Mouse (Mus musculus) lung, adult 18-20 months (tissue): ENCODE measurements around the gene Mef2d.

Experiments
- DNase-seq, 2 experiments: peaks; one replicate each; pipeline ENCODE4 v3.0.0; 2022; ENCODE audit warnings: mixed read lengths in 2 of 2

Mef2d gene

DNA sequence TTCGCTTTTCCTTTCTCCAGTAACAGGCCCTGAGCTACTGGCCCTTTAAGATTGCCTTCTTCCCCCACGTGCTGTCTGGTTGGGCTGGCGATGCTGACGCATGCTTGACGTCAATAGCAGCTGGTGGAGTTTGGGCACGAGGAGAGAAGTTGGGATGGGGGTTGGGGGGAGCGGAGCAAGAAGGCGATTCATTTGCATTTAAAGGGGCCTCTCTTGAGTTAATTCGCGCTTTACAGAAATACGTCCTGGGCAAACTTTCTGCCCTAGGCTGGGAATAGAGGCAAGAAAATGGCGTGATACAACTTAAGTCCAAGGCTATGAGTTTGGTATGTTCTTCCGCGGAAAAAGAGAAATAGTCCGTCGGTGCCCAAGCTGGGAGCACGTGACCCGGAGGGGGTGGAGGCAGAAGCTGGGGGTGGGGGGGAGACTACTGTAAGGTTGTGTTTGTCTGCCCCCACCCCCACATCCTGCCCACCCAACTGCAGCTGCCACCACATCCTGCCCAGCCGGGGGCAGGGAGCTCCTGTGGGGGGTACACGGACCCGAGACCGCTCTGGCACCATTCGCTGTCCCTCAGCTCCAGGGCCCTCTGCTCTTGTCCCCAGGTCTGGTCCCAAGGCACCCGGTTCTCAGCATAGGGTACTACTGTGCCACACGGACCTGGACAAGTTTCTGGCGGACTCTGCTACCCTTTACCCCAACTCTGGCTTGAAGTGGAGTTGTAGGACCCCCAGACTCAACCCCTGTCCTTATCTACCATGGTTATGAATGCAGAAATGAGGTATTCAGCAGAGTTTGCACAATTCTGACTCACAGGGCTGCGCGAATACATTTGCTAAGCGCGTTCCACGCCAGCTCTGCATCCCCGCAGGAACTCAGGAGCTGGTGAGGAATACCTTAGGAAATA lies 3.6 kb upstream of the Mef2d start:
- DNase-seq = peak; percentile 97 to 98

DNA sequence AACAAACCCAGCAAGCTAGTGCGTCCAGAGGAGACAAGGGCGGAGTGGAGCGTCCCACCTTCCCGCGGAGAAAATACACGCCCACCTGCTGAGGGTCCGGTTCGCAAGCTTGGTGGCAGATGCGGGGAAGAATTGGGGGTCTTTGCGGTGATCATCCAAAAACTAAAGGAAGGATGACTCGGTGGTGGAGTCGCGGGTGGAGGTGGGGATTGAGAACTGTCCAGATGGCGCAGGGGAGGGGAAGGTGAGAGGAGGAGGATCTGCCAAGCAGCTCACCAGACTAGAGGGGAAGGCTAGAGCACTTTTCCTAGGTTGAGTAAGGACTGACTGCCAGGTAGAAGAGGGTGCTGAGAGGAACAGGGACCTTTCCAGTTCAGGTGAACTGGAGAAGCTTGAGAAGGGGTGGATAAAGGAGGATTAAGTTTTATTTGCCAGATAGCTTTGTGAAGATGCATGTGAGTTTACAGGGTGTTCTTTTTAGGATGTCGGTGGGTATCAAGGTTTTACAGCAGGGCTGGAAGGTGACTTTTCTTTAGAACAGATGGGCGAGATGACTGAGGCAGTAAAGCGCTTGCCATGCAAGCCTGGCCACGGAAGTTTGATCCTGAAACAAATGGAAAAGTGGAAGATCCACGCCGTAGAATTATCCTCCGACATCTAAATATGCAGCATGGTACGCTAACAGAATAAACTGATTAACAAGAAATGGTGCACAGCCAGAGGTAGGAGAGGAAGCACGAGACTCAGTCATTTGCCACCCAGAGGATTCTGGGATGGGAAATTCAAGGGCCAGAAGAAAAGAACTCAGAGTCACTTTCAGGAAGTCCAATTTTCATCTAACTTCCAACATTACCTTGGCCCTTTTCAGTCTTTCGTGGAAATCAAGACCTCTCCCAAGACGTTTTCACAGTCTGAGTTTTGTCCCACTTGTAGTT lies 2.7 kb upstream of the Mef2d start:
- no peak for DNase-seq

DNA sequence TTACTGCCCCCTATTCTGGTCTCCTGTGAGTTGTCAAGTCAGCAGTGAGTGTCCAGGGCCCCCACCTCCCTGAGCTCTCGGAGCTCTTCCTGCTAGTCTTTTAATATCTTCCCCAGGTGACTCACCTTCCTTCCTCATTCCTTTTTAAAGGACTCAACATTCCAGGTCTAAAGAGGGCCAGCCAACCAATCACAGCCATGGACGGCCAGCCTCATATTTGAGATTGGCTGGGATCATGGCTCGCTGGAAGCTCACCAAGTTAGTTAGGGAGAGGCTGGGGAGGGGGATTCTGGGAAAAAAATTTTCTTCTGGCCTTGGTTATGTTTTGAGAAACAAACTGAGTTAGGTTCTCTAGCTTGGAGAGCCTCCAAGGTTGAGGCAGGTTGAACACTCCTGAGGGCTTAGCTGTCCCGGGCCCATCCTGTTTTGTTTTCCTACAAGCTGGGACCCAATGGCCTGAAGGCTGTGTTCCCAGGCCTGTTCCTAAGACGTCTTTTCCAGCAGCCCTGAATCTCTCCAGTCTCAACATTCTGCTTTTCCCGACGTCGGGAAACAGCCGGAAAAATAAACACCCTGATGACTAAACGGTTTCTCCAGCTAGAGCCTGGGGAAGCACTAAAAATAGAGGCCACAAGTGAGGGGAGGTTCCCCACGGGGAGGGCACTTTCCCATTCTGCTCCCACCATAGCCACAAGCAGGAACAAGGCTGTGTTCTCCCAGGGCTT lies 1.8 kb upstream of the Mef2d start:
- peak; percentile 85 to 90 for DNase-seq

DNA sequence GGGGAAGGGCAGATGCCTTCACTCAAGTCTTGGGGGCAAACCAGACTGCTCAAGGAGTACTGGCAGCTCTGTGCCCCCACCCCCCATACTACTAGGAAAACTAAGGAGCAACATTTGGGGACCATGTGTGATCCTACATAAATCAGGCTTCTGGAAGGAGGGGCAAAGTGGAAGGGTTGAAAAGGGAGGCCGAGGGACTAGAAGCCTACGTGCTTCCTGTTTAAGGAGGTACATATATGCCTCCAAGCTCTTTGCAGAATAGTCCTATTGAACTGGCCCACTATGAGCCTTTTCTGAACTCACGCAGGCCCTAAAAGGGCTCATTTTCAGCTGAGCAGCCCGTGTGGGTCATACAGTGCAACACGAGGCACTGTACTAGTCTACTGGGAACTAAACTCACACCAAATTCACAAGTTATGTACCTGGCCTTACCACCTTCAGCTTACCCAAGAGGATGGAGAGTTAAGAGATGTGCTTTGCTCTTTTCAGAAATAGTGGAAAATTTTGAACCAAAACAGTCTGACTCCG lies 1.2 kb upstream of the Mef2d start:
- no peak for DNase-seq

DNA sequence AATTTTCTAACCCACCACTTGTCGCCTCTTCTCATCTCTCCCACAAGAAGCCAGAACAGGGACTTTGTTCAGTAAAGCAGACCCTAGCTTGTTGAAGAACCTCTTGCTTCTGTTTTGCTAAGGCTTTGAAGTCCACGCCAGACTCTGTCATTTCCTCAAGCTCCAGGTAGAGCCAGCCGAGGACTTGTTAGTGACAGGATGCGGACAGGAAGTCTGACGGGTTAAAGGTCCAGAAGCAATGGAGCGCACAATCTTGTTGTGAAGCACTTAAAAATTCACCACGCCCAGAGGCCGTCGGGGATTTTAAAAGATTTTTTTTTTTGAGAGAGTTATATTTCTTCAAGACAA lies 759 bp upstream of the Mef2d start:
- peak in 1 of 2 experiments; percentile 65 for DNase-seq

DNA sequence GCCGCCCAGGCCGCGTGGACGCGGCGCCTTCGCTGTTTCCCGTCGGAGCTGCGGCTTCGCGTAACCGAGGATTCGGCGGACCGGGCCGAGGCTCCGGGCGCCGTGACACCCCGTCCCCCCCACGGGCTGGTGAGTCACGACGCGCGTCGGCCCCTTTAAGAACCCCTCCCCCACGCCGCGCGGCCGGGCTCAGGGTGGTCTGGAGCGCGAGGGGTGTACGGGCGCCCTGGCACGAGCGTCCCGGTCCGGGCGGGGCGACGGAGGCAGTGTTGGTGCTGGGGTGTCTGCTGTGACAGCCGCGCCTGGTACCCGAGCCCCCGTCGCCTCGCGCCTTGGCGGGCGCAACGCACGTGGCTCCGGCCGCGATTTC lies 359 bp downstream of the Mef2d start:
- DNase-seq = no peak

DNA sequence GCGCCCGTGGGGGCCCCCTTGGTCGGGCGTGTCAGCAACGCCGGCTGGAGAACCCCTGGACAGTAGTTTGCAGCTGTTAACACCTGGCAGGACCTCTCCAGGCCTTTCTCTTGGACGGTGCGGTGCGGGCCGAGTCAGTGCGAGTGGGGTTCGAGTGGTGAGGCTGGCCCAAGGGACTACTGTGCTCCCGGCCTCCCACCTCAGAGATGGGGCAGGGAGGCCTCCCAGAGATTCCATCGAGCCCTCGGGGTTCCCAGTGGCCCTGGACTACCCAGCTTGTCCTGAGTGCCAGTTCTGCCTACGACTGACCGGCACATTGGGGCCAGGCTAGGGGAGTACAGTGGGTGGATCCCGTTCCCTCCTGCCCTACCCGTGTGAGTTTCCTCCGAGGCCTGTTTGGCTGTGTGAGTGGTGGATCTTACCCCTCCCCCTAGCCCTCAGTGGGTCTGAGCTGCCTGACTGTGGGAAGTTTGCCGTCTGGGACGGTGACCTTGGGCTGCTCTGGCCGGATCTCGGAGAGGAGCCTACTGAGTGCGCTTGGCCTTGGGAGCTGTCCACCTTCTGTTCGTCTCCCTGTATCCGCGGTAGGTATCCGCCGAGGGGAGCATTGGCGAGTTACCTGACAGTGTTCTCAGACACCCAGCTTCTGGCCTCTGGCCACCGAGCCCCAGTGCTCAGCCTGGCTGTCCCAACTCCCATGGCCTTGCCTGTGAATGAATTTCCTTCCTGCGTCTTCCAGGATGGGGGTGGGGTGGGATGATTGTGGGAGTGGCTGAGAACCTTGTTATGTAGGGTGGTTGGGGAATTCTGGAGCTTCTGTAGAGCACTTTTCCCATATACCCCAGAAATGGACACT lies 972 bp downstream of the Mef2d start:
- DNase-seq = peak; percentile 84 to 87

DNA sequence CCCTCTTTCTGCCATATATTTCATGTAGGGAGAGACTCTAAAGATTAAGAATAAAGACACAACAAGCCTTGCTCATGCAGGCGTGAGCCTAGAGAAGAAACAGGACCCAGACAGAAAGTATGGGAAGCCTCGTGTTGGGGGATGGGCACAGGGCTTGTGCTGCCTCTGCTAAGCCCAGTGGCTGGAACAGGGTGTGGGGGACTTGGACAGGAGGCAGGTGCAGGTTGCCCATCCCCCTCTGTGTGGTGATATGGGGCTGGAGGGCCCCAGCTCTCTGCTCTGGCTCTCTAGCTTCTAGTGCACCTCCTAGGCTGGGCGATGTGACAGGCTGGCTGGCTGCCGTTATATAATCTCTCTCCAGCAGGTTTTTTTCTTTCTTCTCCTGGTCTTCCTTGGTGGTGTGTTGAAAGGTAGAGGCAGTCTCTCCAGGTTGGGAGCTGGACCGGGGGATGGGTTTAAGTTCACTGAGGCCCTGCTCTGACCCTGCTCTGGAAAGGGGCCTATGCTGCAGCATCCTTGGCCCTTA lies 1.9 kb downstream of the Mef2d start:
- no peak for DNase-seq

DNA sequence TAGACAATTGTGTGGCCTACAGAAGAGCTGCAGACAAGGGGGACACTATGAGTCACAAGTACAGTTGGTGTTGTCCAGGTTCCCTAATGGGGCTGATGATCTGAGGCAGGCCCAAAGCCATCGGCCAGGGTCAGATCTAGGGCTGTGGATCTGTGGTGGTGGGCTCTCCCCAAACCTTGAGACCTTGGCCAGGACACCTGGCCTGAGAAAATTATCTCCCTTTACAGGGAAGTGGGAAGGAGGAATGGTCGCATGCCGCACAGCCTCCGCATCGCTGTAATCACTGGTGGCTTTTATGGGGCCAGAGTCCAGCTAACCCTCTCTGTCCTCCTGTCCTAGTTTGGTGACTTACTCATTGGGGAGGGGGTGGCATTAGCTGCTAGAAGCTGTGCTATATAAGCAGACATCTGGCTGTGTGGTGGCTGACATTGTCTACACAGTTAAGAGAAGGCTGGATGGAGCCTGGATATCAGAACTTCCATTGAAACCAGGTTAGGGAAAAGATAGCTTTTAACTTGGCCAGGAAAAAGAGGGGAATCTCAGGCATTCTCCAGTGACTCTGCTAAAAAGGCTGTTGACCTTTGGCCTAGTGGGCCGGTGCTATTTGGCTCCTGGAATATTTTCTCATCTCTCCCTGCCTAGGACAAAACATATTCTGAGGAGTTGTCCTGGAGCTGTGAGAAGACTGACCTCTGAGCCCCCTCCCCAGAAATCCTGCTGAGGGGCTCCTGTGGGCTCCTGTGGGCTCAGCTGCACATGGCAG lies 2.7 kb downstream of the Mef2d start:
- DNase-seq = no peak

DNA sequence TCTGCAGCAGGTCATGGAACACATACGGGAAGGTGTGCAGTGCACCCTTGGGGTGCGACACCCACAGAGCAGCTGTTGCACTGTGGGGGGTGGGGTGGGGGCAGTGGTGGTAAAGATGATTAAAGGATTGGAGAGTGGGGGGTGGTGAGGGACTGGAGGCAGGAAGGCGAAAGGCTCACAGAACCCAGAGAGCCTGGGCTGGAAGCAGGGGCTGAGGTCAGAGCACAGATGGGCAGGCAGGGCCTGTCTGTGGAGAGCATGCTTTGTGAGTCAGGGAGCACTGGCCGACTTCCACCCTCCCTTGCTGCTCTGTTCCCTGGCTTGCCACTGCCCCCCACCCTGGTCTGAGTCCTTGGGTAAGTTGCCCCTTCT lies 3.2 kb downstream of the Mef2d start:
- no peak for DNase-seq

DNA sequence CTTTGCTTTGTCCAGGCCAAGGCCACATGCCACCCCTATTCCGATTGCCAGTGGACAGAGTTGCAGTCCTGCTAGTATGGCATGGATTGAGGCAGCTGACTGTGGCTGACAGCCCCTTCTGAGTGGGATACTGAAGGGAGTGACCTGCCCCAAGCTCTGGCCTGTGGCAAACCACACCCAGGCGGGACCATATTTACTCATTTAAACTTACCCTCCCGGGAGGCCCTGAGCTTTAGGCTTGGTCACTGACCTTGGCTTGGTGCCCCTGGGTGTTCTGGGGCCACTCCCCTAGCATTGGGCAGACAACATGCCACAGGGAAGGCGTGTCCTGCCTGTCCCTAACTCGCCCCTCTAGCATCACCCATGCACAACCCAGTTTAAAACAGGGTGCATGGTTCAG lies 3.8 kb downstream of the Mef2d start:
- peak; percentile 70 to 83 for DNase-seq

DNA sequence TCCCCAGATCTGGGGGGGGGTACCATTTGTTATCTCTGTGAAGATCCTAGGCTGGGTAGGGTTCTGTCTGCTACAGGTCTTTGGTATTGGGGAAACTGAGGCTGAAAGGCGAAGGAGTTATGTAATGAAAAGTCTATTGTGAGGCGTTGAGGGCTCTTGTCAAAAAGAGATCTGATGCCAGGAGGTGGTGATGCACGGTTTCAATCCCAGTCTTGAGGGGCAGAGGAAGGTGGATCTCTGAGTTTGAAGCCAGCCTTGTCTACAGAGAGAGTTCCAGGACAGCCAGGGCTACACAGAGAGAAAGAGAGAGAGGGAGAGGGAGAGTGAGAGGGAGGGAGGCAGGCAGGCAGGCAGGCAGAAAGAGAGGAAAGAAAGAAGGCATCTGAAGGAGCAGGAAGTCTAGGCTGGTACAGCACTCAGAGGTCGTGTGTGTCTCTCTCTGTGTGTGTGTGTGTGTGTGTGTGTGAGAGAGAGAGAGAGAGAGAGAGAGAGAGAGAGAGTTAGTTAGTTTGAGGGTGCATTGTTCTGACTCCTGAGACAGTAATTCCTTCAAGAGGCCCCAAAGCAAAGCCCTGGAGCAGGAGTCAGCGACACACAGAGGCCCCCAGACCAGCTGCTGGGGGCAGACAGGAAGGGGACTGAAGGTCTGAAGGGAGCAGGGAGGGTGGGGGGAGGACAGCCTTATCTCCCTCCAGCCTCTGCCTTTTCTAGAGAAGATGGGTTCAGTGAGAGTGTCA lies 4.4 kb downstream of the Mef2d start:
- no peak for DNase-seq

DNA sequence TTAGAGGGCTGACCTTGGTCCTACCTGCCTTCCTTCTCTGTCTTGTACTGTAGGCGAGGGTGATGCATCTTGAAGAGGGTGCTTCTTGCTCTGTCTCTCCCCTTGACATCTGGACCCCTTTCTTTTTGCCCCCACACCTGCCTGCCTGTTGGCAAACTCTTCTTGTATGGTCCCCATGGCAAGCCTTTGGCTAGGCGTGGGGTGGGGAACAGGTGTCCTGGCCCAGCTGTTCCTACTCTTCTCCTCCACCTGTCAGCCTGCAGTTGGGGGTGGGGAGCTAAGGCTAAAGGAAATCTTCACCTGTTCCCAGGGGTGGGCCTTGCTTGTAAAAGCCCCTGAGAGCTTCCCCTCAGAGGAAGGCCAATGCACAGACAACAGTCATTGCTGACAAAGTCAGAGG lies 5.3 kb downstream of the Mef2d start:
- DNase-seq = no peak

DNA sequence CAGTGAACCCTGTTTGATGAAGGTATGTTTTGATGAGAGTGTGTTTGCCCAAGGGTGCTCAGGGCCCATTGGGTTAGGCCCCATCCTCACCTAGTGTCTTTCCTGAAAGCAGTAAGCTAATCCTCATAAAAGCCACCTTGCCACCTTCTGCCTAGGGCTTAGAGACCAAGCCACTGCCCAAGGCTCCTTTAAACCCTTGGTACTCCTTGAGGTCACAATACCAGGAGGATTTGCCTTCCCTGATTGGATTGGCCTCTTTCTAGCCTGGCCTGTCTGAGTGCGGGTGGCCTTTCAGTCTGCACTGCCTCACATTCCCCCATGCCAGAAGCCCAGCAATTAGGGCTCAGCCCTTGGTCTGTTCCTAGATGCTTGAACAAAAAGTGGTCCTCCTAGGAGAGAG lies 5.7 kb downstream of the Mef2d start:
- no peak for DNase-seq

DNA sequence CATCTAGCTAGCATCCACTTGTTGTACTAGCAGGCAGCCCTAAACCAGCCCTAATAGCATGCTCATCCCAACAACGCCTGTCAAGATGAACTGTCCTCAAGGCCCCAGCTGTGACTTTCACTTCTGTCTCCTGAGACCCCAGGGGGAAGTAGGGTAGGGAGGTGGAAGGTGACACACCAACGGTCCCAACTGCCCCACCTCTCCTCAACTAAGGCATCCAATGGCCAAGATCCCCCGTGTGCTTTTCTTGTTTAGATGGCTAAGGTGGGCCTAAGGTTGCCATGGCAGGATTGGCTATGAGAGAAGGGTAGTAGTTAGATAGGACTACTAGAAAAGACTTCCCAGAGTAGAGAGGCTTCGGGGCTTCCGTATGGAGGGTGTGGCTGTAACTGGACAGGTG lies 6.2 kb downstream of the Mef2d start:
- DNase-seq = no peak

DNA sequence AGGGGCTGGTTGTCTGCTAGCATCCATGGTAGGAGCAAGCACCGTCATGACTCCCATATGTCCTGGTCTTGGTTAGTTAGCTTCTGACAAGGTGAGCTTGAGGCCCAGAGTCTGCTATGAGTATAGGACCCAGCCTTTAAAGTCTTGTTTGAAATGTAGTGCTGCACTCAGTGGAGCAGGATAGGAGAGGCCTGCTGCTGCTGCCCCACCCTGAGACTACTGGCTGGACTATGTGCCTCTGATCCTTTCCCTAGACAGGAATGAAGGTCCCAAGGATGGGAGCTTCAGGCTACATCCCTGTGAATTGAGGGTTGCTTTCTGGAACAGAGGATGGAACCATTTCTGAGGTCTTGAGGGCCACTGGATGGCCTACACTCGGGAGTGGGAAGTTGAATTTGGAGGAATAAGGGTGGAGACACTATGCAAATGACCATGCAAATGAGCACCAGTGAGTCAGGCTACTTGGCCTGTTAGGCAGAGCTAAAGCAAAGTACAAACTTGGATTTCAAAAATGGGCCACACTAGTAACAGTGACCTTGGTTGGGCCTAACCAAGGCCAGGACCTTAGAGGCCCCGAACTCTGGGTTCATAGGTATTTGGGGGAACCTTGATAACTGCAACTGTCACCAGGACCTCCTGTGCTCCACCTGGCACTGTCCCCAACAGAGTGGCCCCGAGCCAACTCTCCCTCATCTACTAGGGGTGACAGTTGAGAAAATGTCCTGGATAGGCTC lies 6.8 kb downstream of the Mef2d start:
- DNase-seq = no peak

DNA sequence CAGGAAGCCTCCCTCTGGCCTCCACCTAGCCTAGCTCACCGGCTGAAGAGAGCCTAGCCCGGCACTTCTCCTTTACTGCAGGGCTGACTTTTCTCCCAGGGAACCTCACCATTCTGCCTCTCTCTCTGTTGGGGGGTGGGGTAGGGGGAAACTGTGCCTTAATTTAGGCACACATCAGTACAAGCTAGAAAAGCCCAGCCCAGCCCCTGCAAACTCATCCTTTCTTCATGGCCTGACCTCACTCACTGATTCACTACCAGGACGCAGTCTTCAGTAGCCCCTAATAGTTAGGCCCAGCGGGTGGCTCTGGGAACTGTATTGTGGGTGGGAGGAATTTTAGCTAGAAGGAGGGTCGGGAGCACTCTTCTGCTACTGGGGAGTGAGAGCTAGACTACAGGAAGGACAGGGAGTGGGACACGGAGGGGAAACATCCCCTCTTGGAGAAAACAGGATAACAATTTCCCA lies 7.4 kb downstream of the Mef2d start:
- DNase-seq = no peak

DNA sequence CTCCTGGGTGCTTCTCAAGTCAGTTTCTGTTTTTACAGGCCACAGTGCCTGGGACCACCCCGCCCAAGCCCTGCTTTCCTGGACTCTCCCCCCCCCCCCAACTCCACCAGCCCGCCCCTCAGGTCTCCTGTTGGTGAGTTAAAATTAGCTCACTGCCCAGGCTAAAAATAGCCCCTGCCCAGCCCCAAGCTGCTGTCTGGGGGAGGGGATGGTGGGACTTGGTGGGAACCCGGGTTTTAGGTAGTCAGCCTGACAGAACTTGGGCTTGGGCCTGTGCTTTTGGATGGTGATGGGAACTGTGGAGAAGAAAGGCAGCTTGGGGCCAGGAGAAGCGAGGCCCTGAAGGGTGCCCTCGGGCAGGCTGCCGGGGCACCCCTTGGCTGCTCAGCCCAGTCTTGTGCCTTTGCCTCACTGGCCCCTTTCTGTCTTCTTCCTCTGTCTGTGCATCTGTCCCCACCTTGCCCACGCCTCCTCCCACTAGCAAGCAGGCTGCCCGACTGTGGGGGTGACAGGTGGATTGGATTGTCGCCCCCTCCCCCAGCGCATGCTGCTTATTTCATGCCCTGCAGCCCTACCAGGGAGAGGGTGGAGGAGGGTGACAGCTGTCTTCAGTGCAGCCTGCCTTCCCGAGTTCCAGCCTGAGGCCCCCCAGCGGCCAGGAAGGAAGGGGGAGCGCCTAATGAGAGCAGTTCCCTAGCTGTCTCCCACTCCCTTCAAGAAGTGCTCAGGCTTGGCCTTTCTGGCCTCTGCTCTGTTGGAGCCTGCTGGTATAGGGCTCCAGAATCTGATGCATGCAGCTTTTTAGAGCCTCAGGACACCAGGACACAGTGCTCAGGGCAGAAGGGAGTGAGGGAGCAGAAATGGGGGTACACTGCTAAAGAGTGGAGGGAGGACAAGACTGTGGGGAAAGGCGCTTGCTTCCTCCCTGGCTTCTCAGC lies 8.2 kb downstream of the Mef2d start:
- no peak for DNase-seq
